Mouse (Mus musculus) heart, embryonic 16.5 days (tissue): ENCODE data around the gene Ccdc97. TPM values are rescaled to one million over a fixed set of nuclear protein-coding genes. Genes with fewer than 3 reads are reported as not detected.
"Not testable (repeated sequence)": the region's sequence is repeated elsewhere in the genome, so short reads cannot be mapped to it uniquely, and the experiment has no call there.

Experiments used
- ATAC-seq: fragments of 200-750 bp; cut with Nextera tagmentation; replicated peaks from 2 replicates; pipeline ENCODE4 v1.8.0; 2017; ENCODE audit warnings: moderate number of reproducible peaks; ENCODE audit not compliant: insufficient read depth, low FRiP score; ENCODE audit errors: extremely low read depth
- H3K27ac ChIP-seq: fragments of 300-500 bp; sonication (generic); 2 replicates; pipeline ENCODE4 v1.5.1; 2014; ENCODE audit warnings: mild to moderate bottlenecking, low read length, control low read depth, moderate library complexity
- H3K27me3 ChIP-seq: fragments of 300-500 bp; sonication (generic); 2 replicates; pipeline ENCODE4 v1.6.1; 2014; ENCODE audit warnings: low read length, mixed read lengths; ENCODE audit not compliant: control insufficient read depth, insufficient read depth
- H3K36me3 ChIP-seq: fragments of 300-500 bp; sonication (generic); 2 replicates; pipeline ENCODE4 v1.6.1; 2014; ENCODE audit not compliant: control insufficient read depth, insufficient read depth
- H3K4me1 ChIP-seq: fragments of 300-500 bp; sonication (generic); 2 replicates; pipeline ENCODE4 v1.6.1; 2014; ENCODE audit warnings: low read length, mixed read lengths; ENCODE audit not compliant: control insufficient read depth, insufficient read depth
- H3K4me2 ChIP-seq: fragments of 300-500 bp; sonication (generic); 2 replicates; pipeline ENCODE4 v1.6.1; 2014; ENCODE audit warnings: low read depth, mild to moderate bottlenecking, control low read depth, low read length
- H3K4me3 ChIP-seq: fragments of 300-500 bp; sonication (generic); 2 replicates; pipeline ENCODE4 v1.5.1; 2014; ENCODE audit warnings: mild to moderate bottlenecking, control low read depth, low read length
- H3K9ac ChIP-seq: fragments of 300-500 bp; sonication (generic); 2 replicates; pipeline ENCODE4 v1.6.1; 2014; ENCODE audit warnings: low read length, control low read depth
- H3K9me3 ChIP-seq: fragments of 300-500 bp; sonication (generic); replicated peaks from 2 replicates; pipeline ENCODE4 v1.6.1; 2016; ENCODE audit warnings: low read length; ENCODE audit not compliant: control insufficient read depth
- WGBS: fragments of 180-500 bp; shearing (Covaris S2); extraction: QIAGEN DNeasy Blood & Tissue Kit; methylation state at CpG from one replicate; pipeline ENCODE4 v1.1.7; 2014; 5-methylcytosine and 5-hydroxymethylcytosine counted together
- polyA plus RNA-seq: library from polyadenylated mRNA; unstranded; fragments of >200 nt; fragmentation: Nextera tagmentation; extraction: Ambion mirVana; gene quantifications from 2 replicates; pipeline ENCODE4 v1.2.1, GENCODE M21; 2015

The Ccdc97 gene
- polyA plus RNA-seq, 1 experiment from 2014 or later: 23.0 TPM

- 34% methylated on average over 2 of the region's 2 CpGs for WGBS
- no peak overlapping the region for H3K4me3 ChIP-seq
- no peaks in the 10 kb centered on the region for H3K9me3 ChIP-seq
- no peak overlapping the region for H3K4me2 ChIP-seq
- ATAC-seq: peak; percentile 55
- H3K9ac ChIP-seq: no peak overlapping the region
- no peaks in the 10 kb centered on the region for H3K4me1 ChIP-seq
- H3K27me3 ChIP-seq: no peaks in the 10 kb centered on the region
- peaks cover 79% of the 10 kb centered on the region for H3K36me3 ChIP-seq
- no peak overlapping the region for H3K27ac ChIP-seq
Measured at GRCm38 (mm10) chr7:25729396-25729795, 10.5 kb upstream of the Ccdc97 start.

- Histone ChIP-seq H3K4me2 (no peak overlapping the region), H3K27ac (no peak overlapping the region), H3K9ac (no peak overlapping the region), H3K4me3 (no peak overlapping the region), H3K27me3 (no peaks in the 10 kb centered on the region), H3K36me3 (peaks cover 83% of the 10 kb centered on the region), H3K9me3 (no peaks in the 10 kb centered on the region), H3K4me1 (no peaks in the 10 kb centered on the region)
- WGBS: 94% methylated on average over 5 of the region's 5 CpGs
- no peak for ATAC-seq
Measured at GRCm38 (mm10) chr7:25727800-25728199, 8.9 kb upstream of the Ccdc97 start.

GRCm38 (mm10) chr7:25725886-25726285 is 7.0 kb upstream of the Ccdc97 start:
- ATAC-seq: no peak
- Histone ChIP-seq H3K4me3 (no peak overlapping the region), H3K4me1 (no peaks in the 10 kb centered on the region), H3K36me3 (peaks cover 80% of the 10 kb centered on the region), H3K27ac (no peak overlapping the region), H3K27me3 (no peaks in the 10 kb centered on the region), H3K9me3 (no peaks in the 10 kb centered on the region), H3K4me2 (no peak overlapping the region), H3K9ac (no peak overlapping the region)
- WGBS: 83% methylated on average over 19 of the region's 19 CpGs

GRCm38 (mm10) chr7:25721776-25722175 is 2.9 kb upstream of the Ccdc97 start:
- not testable (repeated sequence) for ATAC-seq, H3K9ac ChIP-seq, H3K4me3 ChIP-seq, H3K27ac ChIP-seq, H3K9me3 ChIP-seq, H3K4me2 ChIP-seq, H3K27me3 ChIP-seq
- Histone ChIP-seq H3K36me3 (peaks cover 49% of the 10 kb centered on the region), H3K4me1 (peaks cover 16% of the 10 kb centered on the region)

- no peak overlapping the region for H3K27ac ChIP-seq
Measured at GRCm38 (mm10) chr7:25720760-25721159, 1.9 kb upstream of the Ccdc97 start.

GRCm38 (mm10) chr7:25719761-25720610 is 1.1 kb upstream of the Ccdc97 start:
- peaks cover 43% of the 10 kb centered on the region for H3K36me3 ChIP-seq
- H3K4me2 ChIP-seq: no peak overlapping the region
- no peak overlapping the region for H3K4me3 ChIP-seq
- no peak overlapping the region for H3K9ac ChIP-seq
- 58% methylated on average over 10 of the region's 10 CpGs for WGBS
- no peaks in the 10 kb centered on the region for H3K27me3 ChIP-seq
- H3K4me1 ChIP-seq: peaks cover 16% of the 10 kb centered on the region
- H3K9me3 ChIP-seq: no peaks in the 10 kb centered on the region
- no peak for ATAC-seq
- no peak overlapping the region; the same call in 1 of the 2 replicates for H3K27ac ChIP-seq

More at GRCm38 (mm10) chr7:25720760-25721159, 1.9 kb upstream of the Ccdc97 start:
- Histone ChIP-seq H3K4me1 (peaks cover 16% of the 10 kb centered on the region), H3K4me2 (no peak overlapping the region), H3K9ac (no peak overlapping the region), H3K4me3 (no peak overlapping the region), H3K9me3 (no peaks in the 10 kb centered on the region), H3K36me3 (peaks cover 43% of the 10 kb centered on the region), H3K27me3 (no peaks in the 10 kb centered on the region)
- WGBS: 89% methylated on average over 5 of the region's 5 CpGs
- no peak for ATAC-seq

GRCm38 (mm10) chr7:25717478-25717877 is 1.4 kb downstream of the Ccdc97 start:
- H3K9ac ChIP-seq: no peak overlapping the region
- ATAC-seq: no peak

GRCm38 (mm10) chr7:25715731-25716271 is 3.1 kb downstream of the Ccdc97 start:
- H3K4me1 ChIP-seq: peaks cover 35% of the 10 kb centered on the region
- no peak overlapping the region for H3K27ac ChIP-seq
- peaks cover 38% of the 10 kb centered on the region for H3K36me3 ChIP-seq
- H3K4me2 ChIP-seq: no peak overlapping the region
- no peaks in the 10 kb centered on the region for H3K27me3 ChIP-seq
- no peaks in the 10 kb centered on the region for H3K9me3 ChIP-seq
- no peak for ATAC-seq
- no peak overlapping the region for H3K4me3 ChIP-seq
- H3K9ac ChIP-seq: no peak overlapping the region
- 93% methylated on average over 22 of the region's 22 CpGs for WGBS

More at GRCm38 (mm10) chr7:25717478-25717877, 1.4 kb downstream of the Ccdc97 start:
- WGBS: 86% methylated on average over 3 of the region's 3 CpGs
- Histone ChIP-seq H3K36me3 (peaks cover 44% of the 10 kb centered on the region), H3K4me1 (peaks cover 18% of the 10 kb centered on the region), H3K27ac (no peak overlapping the region), H3K27me3 (no peaks in the 10 kb centered on the region), H3K4me2 (peak overlapping the region; percentile 76), H3K9me3 (no peaks in the 10 kb centered on the region), H3K4me3 (no peak overlapping the region)

- Histone ChIP-seq H3K4me2 (no peak overlapping the region), H3K36me3 (peaks cover 38% of the 10 kb centered on the region), H3K9me3 (no peaks in the 10 kb centered on the region), H3K27me3 (no peaks in the 10 kb centered on the region), H3K9ac (no peak overlapping the region), H3K4me3 (no peak overlapping the region), H3K4me1 (peaks cover 44% of the 10 kb centered on the region), H3K27ac (no peak overlapping the region)
- 86% methylated on average over 8 of the region's 8 CpGs for WGBS
- ATAC-seq: no peak
Measured at GRCm38 (mm10) chr7:25714581-25714980, 4.3 kb downstream of the Ccdc97 start.
